Mouse (Mus musculus): ENCODE results near the gene Rab3a. TPM values are rescaled to one million over a fixed set of nuclear protein-coding genes. Genes with fewer than 3 reads are reported as not detected.
A peak's percentile ranks its signal among the peaks of the same experiment; 100 is the strongest.

The Rab3a gene
- polyA plus RNA-seq, 1 experiment from 2014 or later, result 16.2 TPM

DNA sequence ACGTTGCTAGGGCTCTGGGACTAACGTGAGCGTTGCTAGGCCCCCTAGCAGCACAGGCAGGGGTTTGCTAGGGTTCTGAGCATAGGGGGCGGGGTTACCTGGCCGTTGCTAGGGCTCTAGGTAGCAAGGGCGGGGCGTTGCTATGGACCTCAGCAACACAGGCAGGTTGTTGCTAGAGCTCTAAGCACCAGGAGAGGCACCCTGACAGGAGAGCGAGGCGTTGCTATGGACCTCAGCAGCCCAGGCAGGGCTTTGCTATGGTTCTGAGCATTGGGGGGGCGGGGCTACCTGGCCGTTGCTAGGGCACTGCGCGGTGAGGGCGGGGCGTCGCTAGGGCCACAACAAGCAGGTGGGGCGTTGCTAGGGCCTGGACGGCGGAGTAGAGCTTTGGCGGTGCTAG is 38.2 kb downstream of the Rab3a start:
- H3K4me3 ChIP-seq (ENCODE audit: low read depth, low read length), result peak overlapping the region; percentile 61
- WGBS (ENCODE audit: insufficient replicate concordance), result under 1% methylated on average over 20 of the region's 20 CpGs
- no peaks in the 10 kb centered on the region for H3K9me3 ChIP-seq (replicated peaks; ENCODE audit: control insufficient read depth, low read length)
- peak overlapping the region; percentile 86; the same call in 1 of the 2 replicates for H3K9ac ChIP-seq (ENCODE audit: low read depth, low read length)
- H3K27ac ChIP-seq (ENCODE audit: low read depth, low read length), result peak overlapping the region; percentile 50
- H3K27me3 ChIP-seq (ENCODE audit: control insufficient read depth, insufficient read depth, low read length), result peaks cover 25% of the 10 kb centered on the region
- peak; percentile 11; the same call in 1 of the 2 replicates for ATAC-seq (replicated peaks; ENCODE audit: insufficient number of reproducible peaks, low FRiP score, low TSS enrichment)
- no peaks in the 10 kb centered on the region for H3K36me3 ChIP-seq (ENCODE audit: control insufficient read depth, insufficient read depth, low read length)
- peaks cover 27% of the 10 kb centered on the region for H3K4me1 ChIP-seq (ENCODE audit: control insufficient read depth, insufficient read depth, low read length)
- peak overlapping the region; percentile 80 for H3K4me2 ChIP-seq

- Histone ChIP-seq H3K4me1 (ENCODE audit: control insufficient read depth, insufficient read depth, low read length) (peaks cover 22% of the 10 kb centered on the region), H3K4me3 (ENCODE audit: low read depth, low read length) (no peak overlapping the region), H3K27ac (ENCODE audit: low read depth, low read length) (no peak overlapping the region), H3K9ac (ENCODE audit: low read depth, low read length) (no peak overlapping the region), H3K9me3 (replicated peaks; ENCODE audit: control insufficient read depth, low read length) (no peaks in the 10 kb centered on the region), H3K27me3 (ENCODE audit: control insufficient read depth, insufficient read depth, low read length) (peaks cover 40% of the 10 kb centered on the region), H3K36me3 (ENCODE audit: control insufficient read depth, insufficient read depth, low read length) (no peaks in the 10 kb centered on the region), H3K4me2 (no peak overlapping the region)
- no peak for ATAC-seq (replicated peaks; ENCODE audit: insufficient number of reproducible peaks, low FRiP score, low TSS enrichment)
- 77% methylated on average over 2 of the region's 2 CpGs for WGBS (ENCODE audit: insufficient replicate concordance)
Measured at GRCm38 (mm10) chr8:70794215-70794614, 39.7 kb downstream of the Rab3a start.

GRCm38 (mm10) chr8:70795370-70795769 is 40.9 kb downstream of the Rab3a start:
- H3K27me3 ChIP-seq (ENCODE audit: control insufficient read depth, insufficient read depth, low read length), result peaks cover 51% of the 10 kb centered on the region
- no peaks in the 10 kb centered on the region for H3K36me3 ChIP-seq (ENCODE audit: control insufficient read depth, insufficient read depth, low read length)
- H3K27ac ChIP-seq (ENCODE audit: low read depth, low read length), result no peak overlapping the region
- H3K4me2 ChIP-seq, result no peak overlapping the region
- no peak overlapping the region for H3K4me3 ChIP-seq (ENCODE audit: low read depth, low read length)
- 70% methylated on average over 2 of the region's 2 CpGs for WGBS (ENCODE audit: insufficient replicate concordance)
- H3K4me1 ChIP-seq (ENCODE audit: control insufficient read depth, insufficient read depth, low read length), result peaks cover 18% of the 10 kb centered on the region
- ATAC-seq (replicated peaks; ENCODE audit: insufficient number of reproducible peaks, low FRiP score, low TSS enrichment), result no peak
- H3K9ac ChIP-seq (ENCODE audit: low read depth, low read length), result no peak overlapping the region
- no peaks in the 10 kb centered on the region for H3K9me3 ChIP-seq (replicated peaks; ENCODE audit: control insufficient read depth, low read length)

GRCm38 (mm10) chr8:70796403-70797080 is 42.1 kb downstream of the Rab3a start:
- peaks cover 12% of the 10 kb centered on the region for H3K4me1 ChIP-seq (ENCODE audit: control insufficient read depth, insufficient read depth, low read length)
- H3K27me3 ChIP-seq (ENCODE audit: control insufficient read depth, insufficient read depth, low read length), result peaks cover 61% of the 10 kb centered on the region
- H3K9ac ChIP-seq (ENCODE audit: low read depth, low read length), result peak overlapping the region; percentile 71
- 2% methylated on average over 54 of the region's 54 CpGs for WGBS (ENCODE audit: insufficient replicate concordance)
- H3K27ac ChIP-seq (ENCODE audit: low read depth, low read length), result no peak overlapping the region
- ATAC-seq (replicated peaks; ENCODE audit: insufficient number of reproducible peaks, low FRiP score, low TSS enrichment), result no peak
- no peaks in the 10 kb centered on the region for H3K36me3 ChIP-seq (ENCODE audit: control insufficient read depth, insufficient read depth, low read length)
- H3K4me3 ChIP-seq (ENCODE audit: low read depth, low read length), result peak overlapping the region; percentile 54
- peak overlapping the region; percentile 90 for H3K4me2 ChIP-seq
- no peaks in the 10 kb centered on the region for H3K9me3 ChIP-seq (replicated peaks; ENCODE audit: control insufficient read depth, low read length)

DNA sequence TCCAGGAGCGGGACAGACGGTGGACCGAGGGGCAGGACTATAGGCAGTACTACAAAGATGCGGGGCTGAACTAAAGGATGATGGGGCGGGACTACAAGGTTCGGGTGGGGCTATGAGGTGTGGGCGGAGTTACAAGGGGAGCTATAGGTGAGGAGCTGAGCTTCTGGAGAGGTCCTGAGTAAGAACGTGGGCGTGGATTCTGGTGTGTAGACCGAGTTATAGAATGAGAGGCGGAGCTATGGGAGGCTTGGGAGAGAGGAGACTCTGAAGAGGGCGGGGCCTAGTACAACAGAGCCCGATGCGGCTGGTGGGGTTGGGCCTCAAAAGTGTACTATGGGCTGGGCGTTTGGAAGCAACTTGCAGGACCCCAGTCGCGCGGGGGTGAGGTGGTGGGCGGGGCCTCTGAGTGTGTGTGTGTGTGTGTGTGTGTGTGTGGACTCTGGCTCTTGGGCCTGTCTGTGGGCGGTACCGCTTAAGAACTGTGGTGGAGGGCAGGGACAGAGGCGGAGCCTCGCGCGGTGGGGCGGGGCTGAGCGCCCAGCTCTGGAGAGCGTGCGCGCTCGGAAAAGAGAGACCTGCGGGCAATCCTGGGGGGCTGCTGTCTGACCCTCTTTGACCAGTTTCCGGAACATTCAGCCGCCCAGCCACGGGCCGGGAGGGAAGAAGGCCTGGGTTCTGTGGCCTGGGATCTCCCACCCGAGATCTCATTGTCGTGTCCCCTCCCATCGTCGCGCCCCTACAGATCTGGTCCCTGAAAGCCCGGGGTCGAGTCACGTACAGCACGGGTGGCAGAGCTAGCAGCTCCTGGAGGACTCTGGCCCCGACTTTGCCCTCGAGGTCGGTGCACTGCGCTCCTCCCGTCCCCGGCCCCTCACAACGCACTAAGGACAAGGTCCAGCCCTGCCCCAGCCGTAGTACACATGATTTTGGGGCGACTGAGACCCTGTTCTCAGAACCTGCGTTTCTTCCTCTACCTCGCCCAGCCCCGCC is 42.9 kb downstream of the Rab3a start:
- Histone ChIP-seq H3K36me3 (ENCODE audit: control insufficient read depth, insufficient read depth, low read length) (no peaks in the 10 kb centered on the region), H3K4me3 (ENCODE audit: low read depth, low read length) (peak overlapping the region; percentile 54), H3K4me2 (peak overlapping the region; percentile 90), H3K9me3 (replicated peaks; ENCODE audit: control insufficient read depth, low read length) (no peaks in the 10 kb centered on the region), H3K27ac (ENCODE audit: low read depth, low read length) (no peak overlapping the region), H3K9ac (ENCODE audit: low read depth, low read length) (peak overlapping the region; percentile 71), H3K27me3 (ENCODE audit: control insufficient read depth, insufficient read depth, low read length) (peaks cover 69% of the 10 kb centered on the region), H3K4me1 (ENCODE audit: control insufficient read depth, insufficient read depth, low read length) (peaks cover 8% of the 10 kb centered on the region; the same call in 1 of the 2 replicates)
- WGBS (ENCODE audit: insufficient replicate concordance), result under 1% methylated on average over 53 of the region's 57 CpGs
- ATAC-seq (replicated peaks; ENCODE audit: insufficient number of reproducible peaks, low FRiP score, low TSS enrichment), result peak; percentile 83

DNA sequence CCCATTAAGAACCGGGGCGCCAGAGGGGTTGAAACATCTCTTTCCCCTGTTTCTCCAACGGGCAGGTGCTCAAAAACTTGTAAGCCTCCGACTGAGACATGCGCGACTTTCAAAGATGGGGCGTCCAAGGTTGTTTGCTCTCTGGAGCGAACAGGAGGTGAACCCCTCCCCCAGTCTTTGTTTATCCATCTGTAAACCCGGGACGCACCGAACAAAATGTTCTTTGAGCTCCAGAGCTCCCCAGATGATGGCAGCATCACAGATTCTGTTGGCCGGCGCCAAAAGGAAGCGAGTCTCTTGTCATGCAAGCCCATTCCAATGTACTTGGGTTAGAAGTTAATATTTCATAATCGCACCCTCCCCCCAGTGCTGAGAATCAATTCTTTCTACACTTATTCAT is 43.8 kb downstream of the Rab3a start:
- WGBS (ENCODE audit: insufficient replicate concordance), result 16% methylated on average over 15 of the region's 15 CpGs
- H3K4me1 ChIP-seq (ENCODE audit: control insufficient read depth, insufficient read depth, low read length), result 0 out of 2 replicates have a peak, but pooled peaks cover 2% of the 10 kb centered on the region
- H3K9ac ChIP-seq (ENCODE audit: low read depth, low read length), result 0 out of 2 replicates have a peak overlapping the region, but pooled peaks have one; percentile 71
- ATAC-seq (replicated peaks; ENCODE audit: insufficient number of reproducible peaks, low FRiP score, low TSS enrichment), result no peak
- no peaks in the 10 kb centered on the region for H3K36me3 ChIP-seq (ENCODE audit: control insufficient read depth, insufficient read depth, low read length)
- no peaks in the 10 kb centered on the region for H3K9me3 ChIP-seq (replicated peaks; ENCODE audit: control insufficient read depth, low read length)
- H3K27me3 ChIP-seq (ENCODE audit: control insufficient read depth, insufficient read depth, low read length), result peaks cover 77% of the 10 kb centered on the region
- peak overlapping the region; percentile 54 for H3K4me3 ChIP-seq (ENCODE audit: low read depth, low read length)
- no peak overlapping the region for H3K27ac ChIP-seq (ENCODE audit: low read depth, low read length)
- H3K4me2 ChIP-seq, result peak overlapping the region; percentile 90

DNA sequence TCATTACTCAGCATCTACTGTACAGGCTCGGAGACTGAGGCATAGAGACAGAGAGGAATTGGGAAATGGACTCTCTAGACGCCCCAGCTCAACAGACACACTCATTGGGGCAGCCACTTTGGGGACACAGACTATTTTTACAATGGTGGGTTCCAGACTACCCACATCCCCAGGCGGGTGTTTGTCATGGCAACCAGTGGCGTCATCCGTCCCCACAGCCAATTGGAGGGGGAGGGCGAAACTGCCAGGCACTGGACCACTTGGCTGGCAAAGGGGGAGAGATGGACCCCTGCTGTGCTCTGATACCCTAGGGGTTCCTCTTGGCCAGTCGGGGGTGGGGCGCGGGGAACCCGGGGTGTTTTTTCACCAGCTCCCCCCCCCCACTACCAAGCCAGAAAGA is 46.2 kb downstream of the Rab3a start:
- no peak for ATAC-seq (replicated peaks; ENCODE audit: insufficient number of reproducible peaks, low FRiP score, low TSS enrichment)
- no peak overlapping the region for H3K4me3 ChIP-seq (ENCODE audit: low read depth, low read length)
- no peak overlapping the region for H3K9ac ChIP-seq (ENCODE audit: low read depth, low read length)
- H3K36me3 ChIP-seq (ENCODE audit: control insufficient read depth, insufficient read depth, low read length), result no peaks in the 10 kb centered on the region
- H3K27me3 ChIP-seq (ENCODE audit: control insufficient read depth, insufficient read depth, low read length), result peaks cover 76% of the 10 kb centered on the region
- WGBS (ENCODE audit: insufficient replicate concordance), result 43% methylated on average over 10 of the region's 10 CpGs
- H3K4me2 ChIP-seq, result no peak overlapping the region
- no peaks in the 10 kb centered on the region for H3K9me3 ChIP-seq (replicated peaks; ENCODE audit: control insufficient read depth, low read length)
- no peak overlapping the region for H3K27ac ChIP-seq (ENCODE audit: low read depth, low read length)
- peaks cover 14% of the 10 kb centered on the region; the same call in 1 of the 2 replicates for H3K4me1 ChIP-seq (ENCODE audit: control insufficient read depth, insufficient read depth, low read length)

GRCm38 (mm10) chr8:70801156-70801555 is 46.7 kb downstream of the Rab3a start:
- Histone ChIP-seq H3K27me3 (ENCODE audit: control insufficient read depth, insufficient read depth, low read length) (peaks cover 74% of the 10 kb centered on the region), H3K4me2 (no peak overlapping the region), H3K36me3 (ENCODE audit: control insufficient read depth, insufficient read depth, low read length) (no peaks in the 10 kb centered on the region), H3K4me1 (ENCODE audit: control insufficient read depth, insufficient read depth, low read length) (peaks cover 14% of the 10 kb centered on the region; the same call in 1 of the 2 replicates), H3K9me3 (replicated peaks; ENCODE audit: control insufficient read depth, low read length) (no peaks in the 10 kb centered on the region), H3K27ac (ENCODE audit: low read depth, low read length) (no peak overlapping the region), H3K9ac (ENCODE audit: low read depth, low read length) (no peak overlapping the region), H3K4me3 (ENCODE audit: low read depth, low read length) (no peak overlapping the region)
- 20% methylated on average over 15 of the region's 15 CpGs for WGBS (ENCODE audit: insufficient replicate concordance)
- ATAC-seq (replicated peaks; ENCODE audit: insufficient number of reproducible peaks, low FRiP score, low TSS enrichment), result no peak
